Mouse (Mus musculus) sigmoid colon, adult 10 weeks (tissue): ENCODE measurements around the gene Tnip1. TPM values are rescaled to one million over a fixed set of nuclear protein-coding genes. Genes with fewer than 3 reads are reported as not detected.

Experiments
- polyA plus RNA-seq: library from polyadenylated mRNA; stranded (reverse); fragments of 350-450 nt; fragmentation: Illumina TruSeq; extraction: RNeasy Lipid Tissue Mini Kit (QIAGEN cat#74804); gene quantifications from one replicate; pipeline ENCODE4 v1.2.3, GENCODE M21; 2014; ENCODE audit warnings: low read depth, low replicate concordance

The Tnip1 gene
- polyA plus RNA-seq, result 5.0 TPM

GRCm38 (mm10) chr11:54962810-54963209, at the start of gene Tnip1:
TSS of gene Tnip1 (minus strand) at chr11:54962917.

DNA sequence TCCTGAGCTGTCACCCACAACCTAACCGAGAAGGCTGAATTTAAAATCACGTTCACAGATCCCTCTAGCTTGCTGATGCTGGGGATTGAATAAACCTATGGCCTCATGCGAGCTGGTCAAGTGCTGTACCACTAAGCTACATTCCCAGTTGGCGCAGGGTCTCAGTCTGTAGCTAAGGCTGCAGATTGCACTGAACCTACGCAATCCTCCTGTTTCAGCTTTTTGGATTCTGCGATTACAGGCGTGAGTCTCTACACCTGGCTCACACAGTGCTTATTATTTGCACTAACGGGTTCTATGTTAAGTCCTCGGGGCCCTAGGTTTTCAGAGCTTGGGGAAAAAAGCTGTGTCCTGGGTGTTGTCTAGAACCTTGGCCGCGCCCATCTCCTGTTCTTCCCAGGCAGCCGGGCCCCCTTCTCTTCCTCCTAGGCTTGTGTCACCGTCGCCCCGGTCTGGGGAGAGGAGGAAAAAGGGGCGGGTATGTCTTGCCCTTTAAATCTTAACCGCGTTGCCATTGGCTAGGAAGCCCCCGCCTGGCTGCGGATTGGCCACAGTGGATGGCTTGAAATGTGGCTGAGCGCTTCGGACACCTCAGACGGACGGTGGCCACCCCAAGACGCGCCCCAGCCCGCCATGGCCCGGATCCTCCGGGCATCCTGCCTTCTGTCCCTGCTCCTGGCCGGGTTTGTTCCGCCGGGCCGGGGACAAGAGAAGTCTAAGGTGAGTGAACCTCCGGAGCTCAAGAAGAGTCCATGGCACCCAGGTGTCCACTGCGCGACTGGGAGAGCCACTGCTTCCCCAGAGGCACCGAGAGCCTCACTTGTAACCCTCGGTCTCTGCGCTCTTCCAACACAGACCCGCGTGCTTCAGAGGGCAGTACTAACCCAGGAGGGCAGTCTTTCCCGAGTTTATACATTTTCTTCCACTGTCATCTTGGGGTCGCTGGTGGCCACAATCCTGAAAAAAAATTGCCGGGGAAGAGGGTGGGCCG, 60.1 kb downstream of the Tnip1 start, which contains the start of gene Gpx3:
Gene Gpx3, plus strand, starts transcription at position 121 of the 991 bp plus-strand sequence.

DNA sequence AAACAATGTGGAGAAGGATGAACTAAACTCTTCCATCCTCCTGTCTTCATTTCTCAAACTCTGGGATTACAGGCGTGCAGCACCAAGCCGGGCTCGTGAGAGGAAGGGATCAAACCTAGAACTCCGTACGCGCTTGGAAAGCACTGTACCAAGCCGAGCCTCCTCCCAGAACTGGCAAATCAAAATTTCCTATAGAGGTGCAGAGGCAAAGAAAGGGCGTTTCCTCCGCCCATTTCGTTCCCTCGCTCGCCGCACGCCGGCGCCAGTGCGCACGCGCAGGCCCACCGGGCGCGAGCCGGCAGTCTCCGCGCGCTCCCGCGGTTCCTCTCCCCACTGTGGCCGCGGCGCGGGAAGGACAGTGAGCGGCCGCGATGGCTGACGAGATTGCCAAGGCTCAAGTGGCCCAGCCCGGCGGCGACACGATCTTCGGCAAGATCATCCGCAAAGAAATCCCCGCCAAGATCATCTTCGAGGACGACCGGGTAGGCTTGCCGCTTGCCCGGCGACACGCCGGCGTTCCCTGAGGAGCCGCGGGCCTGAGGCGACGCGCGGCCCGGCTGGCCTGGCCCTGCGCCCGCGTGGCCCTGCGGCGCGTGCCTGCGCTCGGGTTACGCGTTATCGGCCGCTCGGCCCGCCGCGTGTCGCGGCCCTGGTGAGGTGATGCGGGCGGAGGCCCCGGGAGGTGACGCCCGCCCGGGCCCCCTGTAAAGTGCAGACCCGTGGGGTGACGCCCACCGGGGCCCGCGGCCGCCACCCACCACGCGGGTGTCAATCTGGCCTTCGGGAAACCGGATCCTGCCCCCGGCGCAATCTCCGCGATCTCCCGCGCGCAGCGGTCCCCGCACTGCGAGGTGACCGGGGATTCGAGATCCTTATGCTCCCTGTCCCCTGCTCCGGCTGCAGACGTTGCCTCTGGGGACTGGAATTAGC, 96.3 kb downstream of the Tnip1 start, which contains the start of gene Hint1:
Gene Hint1, plus strand, starts transcription at position 265 of the 930 bp plus-strand sequence.

Other genes with a start within 250 kb of the Tnip1 start
- 57.8 TPM for gene Cdc42se2, start 175.2 kb downstream of the Tnip1 start, polyA plus RNA-seq
- gene Lyrm7, start 102.0 kb downstream of the Tnip1 start, polyA plus RNA-seq, result 23.3 TPM
- 437 TPM for gene Hint1, start 96.5 kb downstream of the Tnip1 start, polyA plus RNA-seq
- gene Gpx3, start 60.5 kb downstream of the Tnip1 start, polyA plus RNA-seq, result 23.6 TPM
- 5.7 TPM for gene Anxa6, start 70.5 kb upstream of the Tnip1 start, polyA plus RNA-seq
- gene Ccdc69, start 115.2 kb upstream of the Tnip1 start, polyA plus RNA-seq, result 2.6 TPM
- 16.9 TPM for gene Gm2a, start 135.2 kb upstream of the Tnip1 start, polyA plus RNA-seq
- gene Slc36a3, start 188.8 kb upstream of the Tnip1 start, polyA plus RNA-seq, result not detected
- gene Slc36a2, start 222.2 kb upstream of the Tnip1 start, polyA plus RNA-seq, result 1.2 TPM
- 17.9 TPM for gene Slc36a1, start 241.4 kb upstream of the Tnip1 start, polyA plus RNA-seq